Mouse (Mus musculus) megakaryocyte, embryonic 14.5 days (primary cell): ENCODE measurements around the gene Adipor2.

Experiments
- FLI1 ChIP-seq: IDR thresholded peaks from 2 replicates; pipeline ENCODE4 v1.6.1; 2012; ENCODE audit warnings: low read length, inconsistent platforms, mixed read lengths
- GATA1 ChIP-seq: IDR thresholded peaks from 3 replicates; pipeline ENCODE4 v1.6.1; 2012; ENCODE audit warnings: mixed read lengths, low read length, inconsistent platforms, borderline replicate concordance

DNA sequence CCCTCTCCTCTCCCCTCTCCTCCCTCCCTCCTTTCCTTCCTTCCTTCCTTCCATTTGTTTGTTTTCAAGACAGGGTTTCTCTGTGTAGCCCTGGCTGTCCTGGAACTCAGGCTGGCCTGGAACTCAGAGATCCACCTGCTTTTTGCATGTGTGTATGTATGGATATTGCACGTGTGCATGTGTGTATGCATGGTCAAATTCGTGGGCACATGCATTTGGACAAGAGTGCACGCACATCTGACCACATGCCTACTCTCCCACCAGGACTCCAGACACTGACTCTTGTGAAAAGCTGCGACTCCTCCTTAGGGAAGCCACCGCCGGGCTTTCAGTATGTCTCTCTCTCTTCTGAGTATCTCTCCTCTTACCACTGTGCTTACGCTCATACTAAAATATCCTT, 317 bp upstream of the Adipor2 start:
- no peak for TF ChIP-seq FLI1
- no peak for TF ChIP-seq GATA1
